Mouse (Mus musculus) testis, adult 2 months (tissue): Measurements from ENCODE around the gene Plekhs1.

Experiments used
- CTCF ChIP-seq: fragments of 200-500 bp; IDR thresholded peaks from 2 replicates; pipeline ENCODE4 v1.5.1; 2012; ENCODE audit warnings: low read depth, mild to moderate bottlenecking, inconsistent platforms, low read length, moderate library complexity; ENCODE audit not compliant: control insufficient read depth, insufficient read depth, insufficient replicate concordance
- POLR2A ChIP-seq: fragments of 200-500 bp; IDR thresholded peaks from 2 replicates; pipeline ENCODE4 v1.6.1; 2012; ENCODE audit warnings: low read depth, mild to moderate bottlenecking, inconsistent platforms, low read length, moderate library complexity; ENCODE audit not compliant: control insufficient read depth

DNA sequence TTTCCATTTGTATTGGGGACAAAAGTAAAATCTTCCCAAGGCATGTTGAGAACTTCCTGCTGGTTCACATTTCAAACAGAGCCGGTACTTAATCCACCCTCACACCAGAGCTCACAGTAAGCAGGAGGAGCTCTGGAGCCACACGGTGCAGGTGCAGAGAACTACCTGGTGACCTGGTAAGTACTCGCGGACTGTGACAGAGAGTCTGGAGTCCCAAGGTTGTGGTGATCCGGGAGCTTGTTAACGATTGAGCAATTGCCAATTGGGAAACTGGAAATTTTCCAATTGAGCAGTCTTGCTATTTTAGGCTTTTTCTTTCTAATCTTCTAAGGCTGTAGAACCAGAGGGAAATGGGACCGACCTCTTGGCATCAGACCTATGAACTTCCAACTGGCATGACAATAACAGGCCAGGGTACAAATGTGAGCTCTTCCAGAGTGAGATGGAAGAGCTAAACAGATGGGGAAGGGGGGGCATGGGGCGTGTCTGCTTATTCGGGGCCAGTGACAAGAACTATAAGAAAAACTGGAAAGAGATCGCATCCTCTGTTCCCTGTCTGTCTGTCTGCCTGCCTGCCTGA lies at the start of gene Plekhs1:
- TF ChIP-seq CTCF = no peak
- no peak for TF ChIP-seq POLR2A
